Mouse (Mus musculus): Measurements from ENCODE around the gene Actn4. TPM values are rescaled to one million over a fixed set of nuclear protein-coding genes. Genes with fewer than 3 reads are reported as not detected.
A peak's percentile ranks its signal among the peaks of the same experiment; 100 is the strongest.

Gene Actn4
- 141 and 144 TPM in 2 replicates for polyA plus RNA-seq (2014; fragmentation: Nextera tagmentation; extraction: Ambion mirVana)

DNA sequence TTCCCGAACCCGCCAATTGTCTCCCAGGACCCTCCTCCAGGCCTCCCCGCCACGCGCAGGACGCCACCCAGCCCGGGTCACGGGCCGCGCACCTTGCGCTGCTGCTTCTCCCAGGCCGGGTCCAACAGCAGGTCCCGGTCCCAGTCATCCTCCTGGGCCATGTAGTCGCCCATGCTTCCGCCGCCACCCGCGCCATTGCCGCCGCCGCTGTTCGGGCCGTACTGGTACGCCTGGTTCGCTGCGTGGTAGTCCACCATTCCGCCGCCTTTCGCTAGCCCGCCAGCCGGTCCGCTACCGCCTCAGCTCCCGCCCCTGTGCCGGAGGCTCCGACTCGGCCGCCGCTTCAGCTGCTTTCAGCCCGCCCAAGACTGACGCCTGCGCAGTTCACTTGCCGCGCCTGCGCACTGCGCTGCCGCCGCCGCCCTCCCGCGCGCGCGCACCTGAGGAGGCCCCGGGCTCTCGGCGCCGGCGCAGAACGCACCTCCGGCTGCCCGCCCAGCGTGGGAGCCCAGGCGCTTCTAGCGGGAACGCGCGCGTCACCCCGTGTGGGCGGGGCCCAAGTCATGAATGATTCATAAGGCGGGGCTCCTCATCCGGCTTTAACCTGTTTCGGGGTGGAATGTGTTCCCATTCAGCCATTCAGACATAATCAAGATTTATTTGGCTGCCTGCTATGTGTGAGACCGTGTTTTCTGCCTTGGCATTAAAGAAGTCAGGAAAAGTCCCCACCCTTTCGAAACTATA lies at the start of gene Actn4:
Gene Actn4 (minus strand): TSS at position 414 of the 744 bp plus-strand sequence.
- ATAC-seq (ENCODE audit: low FRiP score) (peak; percentile 92), DNase-seq (ENCODE audit: low spot score, missing footprints) (peak; percentile 100)
- Histone ChIP-seq H3K27ac (ENCODE audit: low read depth, low read length) (peak within 1 kb of the TSS; percentile 15), H3K4me2 (peak within 1 kb of the TSS; percentile 65), H3K36me3 (ENCODE audit: control insufficient read depth, insufficient read depth, low read length) (no peaks in the 10 kb centered on the region), H3K4me1 (ENCODE audit: control insufficient read depth, insufficient read depth, low read length) (peaks cover 28% of the 10 kb centered on the region), H3K27me3 (ENCODE audit: control insufficient read depth, insufficient read depth, low read length) (no peaks in the 10 kb centered on the region), H3K9me3 (ENCODE audit: control insufficient read depth, low read length) (no peaks in the 10 kb centered on the region), H3K9ac (ENCODE audit: low read length) (peak within 1 kb of the TSS; percentile 85), H3K4me3 (ENCODE audit: low read depth, low read length) (peak within 1 kb of the TSS; percentile 99)
- under 1% methylated on average over 75 of the region's 76 CpGs for WGBS

- no peaks in the 10 kb centered on the region for H3K27me3 ChIP-seq (ENCODE audit: control insufficient read depth, insufficient read depth, low read length)
- WGBS, result 77% methylated on average over 9 of the region's 9 CpGs
- no peaks in the 10 kb centered on the region for H3K4me1 ChIP-seq (ENCODE audit: control insufficient read depth, insufficient read depth, low read length)
- no peak overlapping the region for H3K4me3 ChIP-seq (ENCODE audit: low read depth, low read length)
- ATAC-seq (ENCODE audit: low FRiP score) (no peak), DNase-seq (ENCODE audit: low spot score, missing footprints) (no peak)
- H3K27ac ChIP-seq (ENCODE audit: low read depth, low read length), result no peak overlapping the region
- H3K4me2 ChIP-seq, result no peak overlapping the region
- H3K9me3 ChIP-seq (ENCODE audit: control insufficient read depth, low read length), result no peaks in the 10 kb centered on the region
- H3K9ac ChIP-seq (ENCODE audit: low read length), result no peak overlapping the region
- no peaks in the 10 kb centered on the region for H3K36me3 ChIP-seq (ENCODE audit: control insufficient read depth, insufficient read depth, low read length)
These were observed 46.6 kb upstream of the Actn4 start for GRCm38 (mm10) chr7:29008714-29009113.

DNA sequence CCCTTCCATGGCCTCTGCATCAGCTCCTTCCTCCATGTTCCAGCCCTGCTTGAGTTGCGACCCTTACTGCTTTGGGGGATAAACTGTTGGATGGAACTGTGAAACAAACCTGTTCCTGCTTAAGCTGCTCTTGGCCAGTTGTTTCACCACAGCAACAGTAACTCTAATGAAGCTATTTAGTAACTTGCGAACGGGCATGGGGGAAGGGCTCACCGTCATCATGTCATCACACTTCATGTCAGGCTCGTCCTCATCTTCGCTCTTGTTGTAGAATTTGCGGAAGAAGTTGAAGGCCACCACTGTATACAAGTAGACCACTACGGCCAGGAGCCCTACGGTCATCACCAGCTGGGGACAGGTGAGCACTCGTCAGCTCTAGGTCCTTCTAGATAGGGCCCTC lies 46.0 kb upstream of the Actn4 start:
- H3K36me3 ChIP-seq (ENCODE audit: control insufficient read depth, insufficient read depth, low read length), result no peaks in the 10 kb centered on the region
- 94% methylated on average over 10 of the region's 10 CpGs for WGBS
- no peaks in the 10 kb centered on the region for H3K27me3 ChIP-seq (ENCODE audit: control insufficient read depth, insufficient read depth, low read length)
- DNase-seq (ENCODE audit: low spot score, missing footprints) (no peak), ATAC-seq (ENCODE audit: low FRiP score) (no peak)
- H3K4me3 ChIP-seq (ENCODE audit: low read depth, low read length), result no peak overlapping the region
- H3K9me3 ChIP-seq (ENCODE audit: control insufficient read depth, low read length), result no peaks in the 10 kb centered on the region
- H3K4me1 ChIP-seq (ENCODE audit: control insufficient read depth, insufficient read depth, low read length), result no peaks in the 10 kb centered on the region
- H3K27ac ChIP-seq (ENCODE audit: low read depth, low read length), result no peak overlapping the region
- no peak overlapping the region for H3K9ac ChIP-seq (ENCODE audit: low read length)
- no peak overlapping the region for H3K4me2 ChIP-seq

DNA sequence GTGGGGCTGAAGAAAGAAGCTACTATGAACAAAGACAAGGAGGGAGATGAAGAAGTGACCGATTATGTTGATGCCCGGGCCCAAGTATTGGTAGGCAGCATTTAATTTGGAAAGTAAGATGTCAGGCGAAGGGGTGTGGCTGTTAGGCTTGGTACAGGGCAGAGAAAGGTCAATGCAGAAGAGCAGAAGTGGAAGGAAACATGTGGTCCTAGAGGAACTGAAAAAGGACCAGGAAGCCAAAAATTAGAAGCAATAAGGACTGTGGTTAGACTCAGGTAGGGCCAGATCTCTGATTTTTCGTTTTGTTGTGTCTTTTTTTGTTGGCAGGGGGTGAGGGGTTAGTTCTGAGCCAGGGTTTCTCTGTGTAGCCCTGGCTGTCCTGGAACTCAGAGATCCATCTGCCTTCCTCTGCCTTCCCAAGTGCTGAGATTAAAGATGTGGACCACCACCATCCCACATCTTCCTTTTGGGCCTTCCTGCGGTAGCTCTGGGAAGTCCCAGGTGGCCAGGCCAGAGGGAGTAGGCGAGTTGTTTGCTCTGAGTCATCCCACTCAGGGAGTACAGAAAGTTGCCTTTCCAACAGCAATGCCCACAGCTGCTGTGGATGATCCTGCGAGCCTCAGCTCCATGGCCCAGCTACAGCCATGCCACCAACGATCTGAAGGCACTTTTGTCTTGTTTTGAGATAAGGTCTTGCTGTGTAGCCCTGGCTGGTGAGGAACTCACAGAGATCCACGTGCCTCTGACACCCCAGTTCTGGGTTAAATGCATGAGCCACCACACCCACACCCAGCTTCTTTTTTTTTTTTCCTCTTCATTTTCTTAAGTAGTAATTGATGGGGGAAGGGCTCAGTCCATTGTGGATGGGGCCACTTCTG lies 45.3 kb upstream of the Actn4 start:
- Histone ChIP-seq H3K4me1 (ENCODE audit: control insufficient read depth, insufficient read depth, low read length) (no peaks in the 10 kb centered on the region), H3K27ac (ENCODE audit: low read depth, low read length) (no peak overlapping the region), H3K27me3 (ENCODE audit: control insufficient read depth, insufficient read depth, low read length) (no peaks in the 10 kb centered on the region), H3K9me3 (ENCODE audit: control insufficient read depth, low read length) (no peaks in the 10 kb centered on the region), H3K9ac (ENCODE audit: low read length) (no peak overlapping the region), H3K36me3 (ENCODE audit: control insufficient read depth, insufficient read depth, low read length) (no peaks in the 10 kb centered on the region), H3K4me3 (ENCODE audit: low read depth, low read length) (no peak overlapping the region), H3K4me2 (no peak overlapping the region)
- no peak for ATAC-seq (ENCODE audit: low FRiP score)
- WGBS, result 80% methylated on average over 9 of the region's 9 CpGs
- no peak for DNase-seq (ENCODE audit: low spot score, missing footprints)

DNA sequence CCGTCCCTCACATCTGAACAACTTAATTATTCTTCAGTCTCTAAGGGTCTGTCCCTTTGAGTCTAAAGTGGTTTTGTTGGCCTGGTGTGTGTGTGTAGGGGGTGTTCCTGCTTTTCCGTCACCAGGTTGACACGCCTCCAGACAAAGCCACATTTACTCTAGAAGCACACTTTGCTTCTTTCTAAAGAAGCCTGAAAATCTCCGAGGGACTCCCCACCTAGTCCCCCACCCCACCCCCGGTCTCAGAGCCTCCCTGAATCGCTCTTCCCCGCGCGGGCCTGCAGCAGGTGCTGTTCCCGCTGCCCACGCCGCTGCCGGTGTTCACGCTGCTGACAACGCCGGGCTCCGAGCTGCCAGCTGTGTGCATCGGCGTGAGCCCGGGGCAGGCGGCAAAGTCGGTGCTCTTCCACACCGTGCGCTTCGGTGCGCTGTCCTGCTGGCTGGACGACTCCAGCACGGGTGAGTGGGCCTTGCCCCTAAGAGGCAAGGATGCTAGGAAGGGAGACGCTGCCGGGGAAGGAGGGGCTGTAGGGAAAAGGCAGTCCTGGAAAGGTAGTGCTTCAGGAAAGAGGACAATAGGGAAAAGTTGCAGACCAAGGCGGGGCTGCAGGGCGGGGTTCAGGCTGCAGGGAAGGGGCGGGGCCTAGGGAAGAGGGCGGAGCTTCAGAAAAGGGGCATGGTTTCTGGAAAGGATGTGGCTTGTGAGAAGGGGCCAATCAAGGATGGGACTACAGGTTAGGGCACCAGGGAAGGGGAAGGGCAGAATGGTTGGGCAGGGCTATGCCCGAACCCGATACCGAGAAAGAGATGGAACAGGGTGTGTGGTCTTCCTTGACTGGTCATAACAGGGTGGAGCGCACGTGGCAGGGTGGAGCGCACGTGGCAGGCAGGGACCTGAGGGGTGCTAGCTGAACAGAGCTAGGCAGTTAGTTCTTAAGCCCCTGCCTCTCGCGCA lies 38.8 kb upstream of the Actn4 start:
- no peaks in the 10 kb centered on the region for H3K27me3 ChIP-seq (ENCODE audit: control insufficient read depth, insufficient read depth, low read length)
- peak overlapping the region; percentile 85 for H3K4me2 ChIP-seq
- peak; percentile 98 for DNase-seq (ENCODE audit: low spot score, missing footprints)
- peak; percentile 83 for ATAC-seq (ENCODE audit: low FRiP score)
- 5% methylated on average over 43 of the region's 43 CpGs for WGBS
- no peak overlapping the region for H3K27ac ChIP-seq (ENCODE audit: low read depth, low read length)
- no peaks in the 10 kb centered on the region for H3K9me3 ChIP-seq (ENCODE audit: control insufficient read depth, low read length)
- H3K4me3 ChIP-seq (ENCODE audit: low read depth, low read length), result peak overlapping the region; percentile 45
- H3K36me3 ChIP-seq (ENCODE audit: control insufficient read depth, insufficient read depth, low read length), result no peaks in the 10 kb centered on the region
- H3K9ac ChIP-seq (ENCODE audit: low read length), result peak overlapping the region; percentile 72
- H3K4me1 ChIP-seq (ENCODE audit: control insufficient read depth, insufficient read depth, low read length), result no peaks in the 10 kb centered on the region

DNA sequence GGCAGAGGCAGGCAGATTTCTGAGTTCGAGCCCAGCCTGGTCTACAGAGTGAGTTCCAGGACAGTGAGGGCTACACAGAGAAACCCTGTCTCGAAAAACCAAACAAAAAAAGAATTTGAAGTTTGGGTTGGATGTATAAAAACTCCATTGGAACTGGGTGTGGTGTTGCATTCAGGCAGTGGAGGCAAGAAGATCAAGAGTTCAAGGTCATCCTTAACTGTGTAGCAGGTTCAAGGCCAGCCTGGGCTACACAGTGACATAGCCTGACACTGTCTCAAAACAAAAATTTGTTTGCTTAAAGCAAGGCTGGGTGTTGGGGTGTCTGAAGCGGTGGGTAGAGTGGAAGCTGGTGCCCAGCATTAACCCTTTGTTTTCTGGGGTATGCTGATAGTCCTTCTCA lies 31.3 kb upstream of the Actn4 start:
- Histone ChIP-seq H3K27ac (ENCODE audit: low read depth, low read length) (no peak overlapping the region), H3K9ac (ENCODE audit: low read length) (no peak overlapping the region), H3K36me3 (ENCODE audit: control insufficient read depth, insufficient read depth, low read length) (no peaks in the 10 kb centered on the region), H3K4me1 (ENCODE audit: control insufficient read depth, insufficient read depth, low read length) (no peaks in the 10 kb centered on the region), H3K27me3 (ENCODE audit: control insufficient read depth, insufficient read depth, low read length) (no peaks in the 10 kb centered on the region), H3K4me3 (ENCODE audit: low read depth, low read length) (no peak overlapping the region), H3K9me3 (ENCODE audit: control insufficient read depth, low read length) (no peaks in the 10 kb centered on the region), H3K4me2 (no peak overlapping the region)
- DNase-seq (ENCODE audit: low spot score, missing footprints) (no peak), ATAC-seq (ENCODE audit: low FRiP score) (no peak)
- 80% methylated on average over 3 of the region's 3 CpGs for WGBS

DNA sequence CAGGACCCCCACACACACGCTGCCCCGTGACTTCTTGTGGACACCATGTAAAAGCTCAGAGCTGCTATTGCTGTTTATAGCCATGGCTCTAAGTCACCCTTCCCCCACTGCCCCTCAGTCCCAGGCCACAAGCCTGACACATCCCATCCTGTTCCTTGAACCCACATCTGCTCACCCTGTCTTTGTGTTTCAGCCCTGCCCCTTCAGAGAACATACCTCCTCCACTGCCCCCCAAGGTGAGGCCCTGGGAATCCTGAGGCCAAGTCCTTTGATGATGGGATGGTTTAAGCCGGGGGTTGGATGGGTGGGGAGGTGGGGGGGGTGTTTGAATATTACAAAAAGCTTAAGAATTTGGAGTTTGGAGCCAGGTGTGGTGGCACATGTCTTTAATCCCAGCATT lies 30.9 kb upstream of the Actn4 start:
- 88% methylated on average over 3 of the region's 3 CpGs for WGBS
- no peaks in the 10 kb centered on the region for H3K4me1 ChIP-seq (ENCODE audit: control insufficient read depth, insufficient read depth, low read length)

DNA sequence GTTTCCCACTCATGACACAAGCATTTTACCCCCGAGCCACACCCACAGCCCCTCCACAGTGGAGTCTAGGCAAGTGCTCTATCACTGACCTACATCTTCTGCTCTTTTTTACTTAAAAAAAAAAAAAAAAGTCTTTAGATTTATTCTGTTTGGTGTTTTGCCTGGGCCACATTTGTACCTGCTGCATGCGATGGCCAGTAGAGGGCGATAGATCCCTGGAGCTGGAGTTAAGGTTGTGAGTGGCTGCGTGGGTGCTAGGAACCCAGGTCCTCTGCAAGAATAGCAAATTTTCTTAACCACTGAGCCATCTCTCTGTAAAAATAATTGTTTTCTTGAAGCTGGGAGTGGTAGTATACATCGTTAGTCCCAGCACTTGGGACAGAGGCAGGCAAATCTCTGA lies 29.5 kb upstream of the Actn4 start:
- WGBS, result 64% methylated on average over 5 of the region's 5 CpGs
- no peaks in the 10 kb centered on the region for H3K9me3 ChIP-seq (ENCODE audit: control insufficient read depth, low read length)
- H3K4me1 ChIP-seq (ENCODE audit: control insufficient read depth, insufficient read depth, low read length), result no peaks in the 10 kb centered on the region
- ATAC-seq (ENCODE audit: low FRiP score) (no peak), DNase-seq (ENCODE audit: low spot score, missing footprints) (no peak)
- no peak overlapping the region for H3K9ac ChIP-seq (ENCODE audit: low read length)
- H3K36me3 ChIP-seq (ENCODE audit: control insufficient read depth, insufficient read depth, low read length), result no peaks in the 10 kb centered on the region
- H3K27me3 ChIP-seq (ENCODE audit: control insufficient read depth, insufficient read depth, low read length), result no peaks in the 10 kb centered on the region
- no peak overlapping the region for H3K4me3 ChIP-seq (ENCODE audit: low read depth, low read length)
- H3K4me2 ChIP-seq, result no peak overlapping the region
- H3K27ac ChIP-seq (ENCODE audit: low read depth, low read length), result no peak overlapping the region

More for the DNA sequence above, 30.9 kb upstream of the Actn4 start:
- H3K4me2 ChIP-seq, result no peak overlapping the region
- no peak overlapping the region for H3K27ac ChIP-seq (ENCODE audit: low read depth, low read length)
- H3K4me3 ChIP-seq (ENCODE audit: low read depth, low read length), result no peak overlapping the region
- no peaks in the 10 kb centered on the region for H3K27me3 ChIP-seq (ENCODE audit: control insufficient read depth, insufficient read depth, low read length)
- H3K36me3 ChIP-seq (ENCODE audit: control insufficient read depth, insufficient read depth, low read length), result no peaks in the 10 kb centered on the region
- H3K9ac ChIP-seq (ENCODE audit: low read length), result no peak overlapping the region
- DNase-seq (ENCODE audit: low spot score, missing footprints) (no peak), ATAC-seq (ENCODE audit: low FRiP score) (no peak)
- no peaks in the 10 kb centered on the region for H3K9me3 ChIP-seq (ENCODE audit: control insufficient read depth, low read length)
